Mouse (Mus musculus) erythroblast, embryonic 14.5 days (primary cell): Measurements from ENCODE around the gene Hist1h2be.
"Not testable (repeated sequence)": the region's sequence is repeated elsewhere in the genome, so short reads cannot be mapped to it uniquely, and the experiment has no call there.

Experiments
- GATA1 ChIP-seq: IDR thresholded peaks from 2 replicates; pipeline ENCODE4 v1.6.1; 2012; ENCODE audit warnings: low read length, inconsistent platforms, mixed read lengths
- TAL1 ChIP-seq: IDR thresholded peaks from 3 replicates; pipeline ENCODE4 v1.6.1; 2012; ENCODE audit warnings: low read length, inconsistent platforms, mixed read lengths

DNA sequence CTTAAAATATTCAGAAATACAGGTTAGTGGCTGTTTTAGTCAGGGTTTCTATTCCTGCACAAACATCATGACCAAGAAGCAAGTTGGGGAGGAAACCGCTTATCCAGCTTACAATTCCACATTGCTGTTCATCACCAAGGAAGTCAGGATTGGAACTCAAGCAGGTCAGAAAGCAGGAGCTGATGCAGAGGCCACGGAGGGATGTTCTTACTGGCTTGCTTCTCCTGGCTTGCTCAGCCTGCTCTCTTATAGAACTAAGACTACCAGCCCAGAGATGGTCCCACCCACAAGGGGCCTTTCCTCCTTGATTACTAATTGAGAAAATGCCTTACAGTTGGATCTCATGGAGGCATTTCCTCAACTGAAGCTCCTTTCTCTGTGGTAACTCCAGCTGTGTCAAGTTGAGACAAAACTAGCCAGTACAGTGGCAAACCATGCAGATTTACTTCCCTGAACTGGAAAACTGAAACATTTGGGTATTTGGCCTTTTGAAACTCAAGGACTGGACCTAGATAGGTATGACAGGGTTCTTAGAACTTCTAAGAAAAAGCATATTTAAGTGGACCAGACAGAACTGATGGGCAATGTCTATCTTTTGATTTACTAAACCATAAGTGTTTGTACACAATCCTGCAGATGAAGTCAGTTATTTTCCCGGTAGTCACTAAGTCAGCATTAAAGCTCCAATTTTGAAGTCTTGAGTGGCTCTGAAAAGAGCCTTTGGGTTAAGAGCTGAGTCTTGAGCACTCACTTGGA is 78.5 kb downstream of the Hist1h2be start:
- TF ChIP-seq TAL1, GATA1: not testable (repeated sequence)
